Mouse (Mus musculus): ENCODE data around the gene Fyb.

DNA sequence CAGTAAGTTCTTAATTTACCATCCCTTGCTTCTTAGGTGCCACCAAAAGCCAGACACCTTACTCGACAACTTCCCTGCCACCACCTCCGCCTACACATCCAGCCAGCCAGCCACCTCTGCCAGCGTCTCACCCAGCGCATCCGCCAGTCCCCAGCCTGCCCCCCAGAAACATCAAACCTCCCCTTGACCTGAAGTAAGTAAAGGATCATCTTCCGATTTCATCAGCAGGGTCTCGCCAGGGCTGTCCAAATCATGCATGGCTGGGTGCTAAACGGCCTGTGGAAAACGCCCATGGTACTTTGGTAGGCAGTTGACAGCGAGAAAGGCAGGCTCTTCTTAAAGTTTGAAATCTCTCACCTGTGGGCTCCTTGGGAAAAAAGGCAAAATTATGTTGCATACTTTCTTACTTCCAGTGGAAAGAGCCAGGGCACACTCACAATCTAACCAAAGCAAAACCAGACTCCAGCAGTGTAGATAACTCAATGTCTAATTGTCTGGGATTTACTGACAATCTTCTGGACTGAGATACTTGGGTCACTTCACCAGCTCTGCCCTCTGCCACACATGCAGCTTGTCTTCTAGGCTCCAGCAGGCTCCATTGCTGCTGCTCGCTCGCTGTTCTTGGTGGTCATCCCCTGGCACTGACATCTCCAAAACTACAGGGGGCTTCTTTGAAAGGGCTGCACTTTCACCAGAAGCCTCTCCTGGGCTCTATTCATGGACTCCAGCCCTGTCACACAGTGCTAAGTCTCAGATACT, 97.1 kb downstream of the Fyb start:
- no peak for TF ChIP-seq POLR2A (IDR thresholded peaks at IDR 0.05; ENCODE audit: low read depth, low read length)
- TF ChIP-seq CTCF (IDR thresholded peaks at IDR 0.05; ENCODE audit: extremely low read depth, insufficient read length, insufficient replicate concordance, low read depth, low read length) = no peak

Measured in small intestine, adult 2 months (tissue).